Comparison of ENCODE assay signal across 27 mouse cellular contexts in genomic region chr5:104263014-104263776, GRCm38 (mm10). TPM values are rescaled to one million over a fixed set of nuclear protein-coding genes. Genes with fewer than 3 reads are reported as not detected.
DNase-seq lines count a peak whose midpoint lies in the region; ATAC-seq and TF ChIP-seq lines count a peak whose summit lies in the region.
"Had no signal": no experiment of that assay in that cellular context is flagged by ENCODE, and none has a peak within 500 bp of the region (broad histone marks: within the 10 kb centered on the region; RNA-seq: fewer than 3 reads in every experiment).

No protein-coding gene starts in this region.

- DNase-seq in hindbrain, embryonic 11.5 days (ENCODE audit: low spot score): no peak
- DNase-seq in midbrain, embryonic 11.5 days (ENCODE audit: low spot score, missing footprints): peak; percentile 45
- no peak for DNase-seq in midbrain, embryonic 10.5 days (ENCODE audit: low spot score)
- no peak for DNase-seq in gastrocnemius, postnatal 25 days
- DNase-seq: adrenal gland, postnatal 10 days; B cell, adult 2 months; cerebellum, adult 18-20 months; cerebellum, adult 9-10 months; cerebellum, postnatal 14 days; gastrocnemius, postnatal 36 days; heart, adult 2 months; heart, postnatal 14 days; heart, postnatal 4 days had no signal

- no peak for TF ChIP-seq CTCF in intestine, postnatal 0 days (IDR thresholded peaks at IDR 0.05; ENCODE audit: low read depth)

- no peak overlapping the region for H3K4me2 ChIP-seq in hindbrain, embryonic 11.5 days (replicated peaks; ENCODE audit: low read depth, low read length)
- H3K4me2 ChIP-seq in hindbrain, embryonic 16.5 days (ENCODE audit: low read length): no peak overlapping the region
- no peak overlapping the region for H3K4me2 ChIP-seq in midbrain, embryonic 11.5 days
- H3K4me2 ChIP-seq in intestine, embryonic 15.5 days (replicated peaks): no peak overlapping the region
- H3K4me2 ChIP-seq in intestine, postnatal 0 days (replicated peaks; ENCODE audit: low read depth): 0 out of 2 replicates have a peak overlapping the region, but pooled peaks have one; percentile 24
- H3K4me2 ChIP-seq: forebrain, embryonic 15.5 days; heart, embryonic 13.5 days; hindbrain, embryonic 12.5 days; hindbrain, embryonic 15.5 days had no signal

- no peaks in the 10 kb centered on the region for H3K9me3 ChIP-seq in hindbrain, embryonic 11.5 days (ENCODE audit: control insufficient read depth, low read length)
- no peaks in the 10 kb centered on the region; the same call in 1 of the 2 replicates for H3K9me3 ChIP-seq in hindbrain, embryonic 16.5 days (ENCODE audit: control insufficient read depth, low read length)
- H3K9me3 ChIP-seq in midbrain, embryonic 11.5 days (ENCODE audit: control insufficient read depth, low read length): no peaks in the 10 kb centered on the region
- H3K9me3 ChIP-seq in midbrain, embryonic 10.5 days (replicated peaks): no peaks in the 10 kb centered on the region
- no peaks in the 10 kb centered on the region for H3K9me3 ChIP-seq in intestine, embryonic 15.5 days
- H3K9me3 ChIP-seq in intestine, postnatal 0 days (ENCODE audit: control insufficient read depth): no peaks in the 10 kb centered on the region
- H3K9me3 ChIP-seq: forebrain, embryonic 15.5 days; heart, embryonic 10.5 days; heart, embryonic 13.5 days; hindbrain, embryonic 12.5 days; hindbrain, embryonic 15.5 days had no signal

- H3K4me3 ChIP-seq in hindbrain, embryonic 11.5 days (ENCODE audit: low read depth, low read length): no peak overlapping the region
- no peak overlapping the region for H3K4me3 ChIP-seq in hindbrain, embryonic 16.5 days (ENCODE audit: low read length)
- no peak overlapping the region for H3K4me3 ChIP-seq in midbrain, embryonic 11.5 days (ENCODE audit: low read depth, low read length)
- H3K4me3 ChIP-seq in midbrain, embryonic 10.5 days: no peak overlapping the region
- no peak overlapping the region for H3K4me3 ChIP-seq in intestine, embryonic 15.5 days (replicated peaks)
- H3K4me3 ChIP-seq in intestine, postnatal 0 days (ENCODE audit: low read depth, low read length): no peak overlapping the region
- H3K4me3 ChIP-seq: forebrain, embryonic 15.5 days; heart, adult 2 months; heart, embryonic 10.5 days; heart, embryonic 13.5 days; hindbrain, embryonic 12.5 days; hindbrain, embryonic 15.5 days had no signal

- H3K36me3 ChIP-seq in hindbrain, embryonic 11.5 days (ENCODE audit: control insufficient read depth, insufficient read depth, low read length): no peaks in the 10 kb centered on the region
- H3K36me3 ChIP-seq in hindbrain, embryonic 16.5 days (ENCODE audit: control insufficient read depth, insufficient read depth, low read length): no peaks in the 10 kb centered on the region
- no peaks in the 10 kb centered on the region for H3K36me3 ChIP-seq in midbrain, embryonic 11.5 days (ENCODE audit: control insufficient read depth, insufficient read depth, low read length)
- no peaks in the 10 kb centered on the region for H3K36me3 ChIP-seq in midbrain, embryonic 10.5 days
- H3K36me3 ChIP-seq in intestine, embryonic 15.5 days: no peaks in the 10 kb centered on the region
- H3K36me3 ChIP-seq in intestine, postnatal 0 days (ENCODE audit: control insufficient read depth, insufficient read depth): no peaks in the 10 kb centered on the region
- H3K36me3 ChIP-seq: forebrain, embryonic 15.5 days; G1E; heart, embryonic 10.5 days; heart, embryonic 13.5 days; hindbrain, embryonic 12.5 days; hindbrain, embryonic 15.5 days had no signal

- no peak overlapping the region for H3K9ac ChIP-seq in hindbrain, embryonic 11.5 days (ENCODE audit: low read depth, low read length)
- no peak overlapping the region for H3K9ac ChIP-seq in hindbrain, embryonic 16.5 days (ENCODE audit: low read depth, low read length)
- H3K9ac ChIP-seq in midbrain, embryonic 11.5 days (ENCODE audit: low read length): no peak overlapping the region
- no peak overlapping the region for H3K9ac ChIP-seq in intestine, embryonic 15.5 days
- no peak overlapping the region for H3K9ac ChIP-seq in intestine, postnatal 0 days (ENCODE audit: low read depth, low read length)
- H3K9ac ChIP-seq: forebrain, embryonic 15.5 days; heart, embryonic 13.5 days; hindbrain, embryonic 12.5 days; hindbrain, embryonic 15.5 days had no signal

- no peaks in the 10 kb centered on the region for H3K27me3 ChIP-seq in hindbrain, embryonic 11.5 days (ENCODE audit: control insufficient read depth, insufficient read depth, low read length)
- no peaks in the 10 kb centered on the region for H3K27me3 ChIP-seq in hindbrain, embryonic 16.5 days (replicated peaks; ENCODE audit: control insufficient read depth, insufficient read depth, low read length)
- no peaks in the 10 kb centered on the region for H3K27me3 ChIP-seq in midbrain, embryonic 11.5 days (ENCODE audit: control insufficient read depth, insufficient read depth, low read length)
- H3K27me3 ChIP-seq in midbrain, embryonic 10.5 days (ENCODE audit: low read depth, poor library complexity, severe bottlenecking): no peaks in the 10 kb centered on the region
- no peaks in the 10 kb centered on the region for H3K27me3 ChIP-seq in intestine, embryonic 15.5 days (replicated peaks)
- no peaks in the 10 kb centered on the region for H3K27me3 ChIP-seq in intestine, postnatal 0 days (replicated peaks; ENCODE audit: control insufficient read depth, insufficient read depth, low read length)
- H3K27me3 ChIP-seq: CH12.LX; forebrain, embryonic 15.5 days; heart, embryonic 13.5 days; hindbrain, embryonic 12.5 days; hindbrain, embryonic 15.5 days; Patski had no signal

- WGBS in hindbrain, embryonic 11.5 days: 85% methylated on average over 13 of the region's 13 CpGs
- 82% methylated on average over 13 of the region's 13 CpGs for WGBS in hindbrain, embryonic 16.5 days
- whole genome bisulfite sequencing in midbrain, embryonic 11.5 days: 89% methylated on average over 13 of the region's 13 CpGs
- WGBS in midbrain, embryonic 10.5 days: 86% methylated on average over 13 of the region's 13 CpGs
- WGBS in intestine, embryonic 15.5 days: 81% methylated on average over 13 of the region's 13 CpGs
- 73% methylated on average over 13 of the region's 13 CpGs for WGBS in intestine, postnatal 0 days

- no peak overlapping the region for H3K27ac ChIP-seq in hindbrain, embryonic 11.5 days (ENCODE audit: low read depth, low read length)
- H3K27ac ChIP-seq in hindbrain, embryonic 16.5 days (ENCODE audit: low read depth, low read length): no peak overlapping the region
- H3K27ac ChIP-seq in midbrain, embryonic 11.5 days (ENCODE audit: low read depth, low read length): no peak overlapping the region
- H3K27ac ChIP-seq in midbrain, embryonic 10.5 days (replicated peaks): no peak overlapping the region
- H3K27ac ChIP-seq in intestine, embryonic 15.5 days: no peak overlapping the region
- H3K27ac ChIP-seq in intestine, postnatal 0 days (ENCODE audit: low read depth, low read length): no peak overlapping the region
- H3K27ac ChIP-seq: forebrain, embryonic 15.5 days; heart, adult 2 months; heart, embryonic 10.5 days; heart, embryonic 13.5 days; hindbrain, embryonic 12.5 days; hindbrain, embryonic 15.5 days had no signal

- H3K4me1 ChIP-seq in hindbrain, embryonic 11.5 days (replicated peaks; ENCODE audit: control insufficient read depth, insufficient read depth, low read length): no peaks in the 10 kb centered on the region
- H3K4me1 ChIP-seq in hindbrain, embryonic 16.5 days (ENCODE audit: control insufficient read depth, insufficient read depth, low read depth, low read length): no peaks in the 10 kb centered on the region
- H3K4me1 ChIP-seq in midbrain, embryonic 11.5 days (ENCODE audit: control insufficient read depth, insufficient read depth, low read length): no peaks in the 10 kb centered on the region
- H3K4me1 ChIP-seq in midbrain, embryonic 10.5 days: no peaks in the 10 kb centered on the region
- no peaks in the 10 kb centered on the region for H3K4me1 ChIP-seq in intestine, embryonic 15.5 days (replicated peaks)
- H3K4me1 ChIP-seq in intestine, postnatal 0 days (replicated peaks; ENCODE audit: control insufficient read depth, insufficient read depth, low read length): peaks cover 9% of the 10 kb centered on the region; the same call in 1 of the 2 replicates
- H3K4me1 ChIP-seq: forebrain, embryonic 15.5 days; heart, embryonic 10.5 days; heart, embryonic 13.5 days; hindbrain, embryonic 12.5 days; hindbrain, embryonic 15.5 days had no signal

- ATAC-seq in hindbrain, embryonic 11.5 days (ENCODE audit: low FRiP score): peak; percentile 17; the same call in 1 of the 2 replicates
- ATAC-seq in hindbrain, embryonic 16.5 days: no peak
- ATAC-seq in midbrain, embryonic 11.5 days (ENCODE audit: low FRiP score): peak; percentile 40; the same call in 1 of the 2 replicates
- peak; percentile 98 for ATAC-seq in intestine, embryonic 15.5 days
- peak; percentile 99 for ATAC-seq in intestine, postnatal 0 days
- ATAC-seq: forebrain, embryonic 15.5 days; Patski had no signal

RNA-seq across cellular contexts. Expression of gene Ibsp, which starts 35.8 kb away (rescaled TPM):
- polyA plus RNA-seq in hindbrain, embryonic 11.5 days (2014; fragmentation: Nextera tagmentation; extraction: Ambion mirVana): 0.11 TPM in 1 of 2 replicates, not detected in the other
- 0.59 and 8.9 TPM in 2 replicates for polyA plus RNA-seq in hindbrain, embryonic 16.5 days (2015; fragmentation: Nextera tagmentation; extraction: Ambion mirVana)
- polyA plus RNA-seq in midbrain, embryonic 11.5 days (2014; fragmentation: Nextera tagmentation; extraction: Ambion mirVana): not detected in 2 replicates
- polyA plus RNA-seq in midbrain, embryonic 10.5 days (2016; fragmentation: Nextera tagmentation; extraction: Ambion mirVana): 0.05 and 0.12 TPM in 2 replicates
- polyA plus RNA-seq in intestine, embryonic 15.5 days (2015; fragmentation: Nextera tagmentation; extraction: Ambion mirVana): 0.13 TPM in 1 of 2 replicates, not detected in the other
- polyA plus RNA-seq in intestine, postnatal 0 days (2015; fragmentation: Nextera tagmentation; extraction: Ambion mirVana): not detected in 2 replicates
- total RNA-seq in gastrocnemius, postnatal 25 days (2021): not detected
- total RNA-seq: adrenal gland, postnatal 36 days; CH12.LX; gastrocnemius, adult 8-10 months; gastrocnemius, postnatal 36 days; heart, adult 2 months; heart, postnatal 14 days; heart, postnatal 4 days had no signal
- polyA plus RNA-seq: forebrain, embryonic 11.5 days; G1E; heart, embryonic 10.5 days; hindbrain, embryonic 12.5 days; Patski had no signal
